Comparison of ENCODE assay signal across 32 mouse cellular contexts in the genomic region with DNA sequence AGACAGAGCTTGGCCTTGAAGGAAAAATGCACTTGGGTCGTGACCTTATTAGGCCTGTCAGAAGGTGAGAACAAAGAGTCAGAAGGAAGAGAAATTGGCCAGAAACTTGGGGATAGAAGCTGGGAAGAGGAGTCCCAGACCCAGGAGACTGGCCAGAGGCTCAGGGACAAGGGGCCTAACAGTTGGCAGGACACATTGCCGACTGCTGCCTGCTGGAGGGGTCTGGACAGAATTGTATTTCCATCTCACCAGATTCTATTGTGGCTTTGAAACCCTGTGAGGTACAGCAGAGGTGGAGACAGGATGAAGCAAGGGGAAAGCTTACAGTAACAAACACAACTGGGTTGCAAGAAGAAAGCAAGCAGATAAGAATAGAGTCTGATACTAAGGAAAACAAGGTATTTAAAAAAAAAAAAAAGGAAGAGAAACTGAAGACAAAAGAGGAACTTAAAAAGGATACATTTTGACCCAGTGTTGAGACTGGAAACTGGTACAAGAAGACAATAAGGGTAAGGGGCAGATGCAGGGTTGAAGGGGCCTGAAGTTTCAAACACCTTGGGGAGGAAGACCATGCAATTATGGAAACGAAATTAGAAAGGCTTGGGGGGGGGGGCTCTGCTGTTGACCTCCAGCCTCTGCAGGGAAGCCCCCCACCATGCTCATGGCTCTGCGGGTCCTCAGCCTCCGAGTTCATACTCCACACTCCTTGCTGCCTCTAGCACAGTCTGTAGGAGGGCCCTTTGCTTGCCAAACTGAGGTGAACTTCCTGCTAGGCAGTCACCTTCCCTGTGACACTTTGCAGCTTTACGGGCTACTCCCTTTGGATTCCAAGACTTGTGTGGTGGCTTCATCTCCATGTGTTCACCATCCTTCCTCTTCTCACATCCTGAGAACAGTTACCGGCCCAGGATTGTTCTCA.
A peak's percentile ranks its signal among the peaks of the same experiment; 100 is the strongest.
DNase-seq lines count a peak whose midpoint lies in the region; ATAC-seq and TF ChIP-seq lines count a peak whose summit lies in the region.
"Had no signal": no experiment of that assay in that cellular context is flagged by ENCODE, and none has a peak within 500 bp of the region (broad histone marks: within the 10 kb centered on the region; RNA-seq: fewer than 3 reads in every experiment).

No protein-coding gene starts in this region.

- H3K9ac ChIP-seq in MEL (ENCODE audit: control insufficient read depth, low read depth, low read length, poor library complexity, severe bottlenecking) = no peak overlapping the region
- no peak overlapping the region for H3K9ac ChIP-seq in intestine, postnatal 0 days (ENCODE audit: low read depth, low read length)
- H3K9ac ChIP-seq: forebrain, embryonic 13.5 days; heart, embryonic 15.5 days; hindbrain, embryonic 13.5 days; liver, embryonic 15.5 days; lung, embryonic 14.5 days; midbrain, embryonic 12.5 days; neural tube, embryonic 13.5 days had no signal

- peaks cover 5 to 8% of the 10 kb centered on the region in 2 experiments for H3K27me3 ChIP-seq in MEL (ENCODE audit: control insufficient read depth in 1 of 2, insufficient read depth in 2 of 2, low read length in 2 of 2)
- no peaks in the 10 kb centered on the region for H3K27me3 ChIP-seq in splenic B cell, adult 2 months (ENCODE audit: control insufficient read depth, insufficient read depth, low read length, poor library complexity, severe bottlenecking)
- H3K27me3 ChIP-seq in intestine, postnatal 0 days (replicated peaks; ENCODE audit: control insufficient read depth, insufficient read depth, low read length) = no peaks in the 10 kb centered on the region
- H3K27me3 ChIP-seq in forebrain, embryonic 10.5 days (ENCODE audit: poor library complexity, severe bottlenecking) = peaks cover 6% of the 10 kb centered on the region
- H3K27me3 ChIP-seq: forebrain, embryonic 13.5 days; heart, embryonic 15.5 days; hindbrain, embryonic 13.5 days; liver, embryonic 15.5 days; megakaryocyte, embryonic 14.5 days; neural tube, embryonic 13.5 days had no signal

- peak; percentile 56 to 77 for ATAC-seq in hematopoietic stem cell, adult 5-6 weeks (replicated peaks in 1 of 2; ENCODE audit: insufficient read depth in 1 of 2, low FRiP score in 2 of 2, low TSS enrichment in 1 of 2, low read depth in 1 of 2, poor library complexity in 2 of 2, severe bottlenecking in 2 of 2)
- no peak for ATAC-seq in intestine, postnatal 0 days
- ATAC-seq: forebrain, embryonic 13.5 days; intestine, embryonic 16.5 days; Patski had no signal

- peak; percentile 22 to 23 for DNase-seq in spleen, adult 18-20 months
- DNase-seq in spleen, adult 12 weeks (ENCODE audit: low spot score) = no peak
- peak; percentile 37 for DNase-seq in MEL (ENCODE audit: low read depth, low spot score)
- peak; percentile 58 for DNase-seq in splenic B cell, adult 2 months (ENCODE audit: low read depth, low spot score)
- DNase-seq in forebrain, embryonic 10.5 days (ENCODE audit: extremely low spot score, low spot score) = no peak
- DNase-seq: adrenal gland, postnatal 14 days; cerebellum, adult 11-12 months; cerebellum, adult 9-11 months; gastrocnemius, postnatal 14 days; heart, adult 11 months; kidney, adult 9 months; kidney, postnatal 10 days; layer of hippocampus, postnatal 36 days; lung, embryonic 14.5 days; retina, postnatal 1 day; right cerebral cortex, postnatal 14 days; thymus, adult 2 months; thymus, postnatal 36 days had no signal

- H3K36me3 ChIP-seq in MEL (ENCODE audit: control insufficient read depth in 1 of 2, insufficient read depth in 2 of 2, low read length in 2 of 2) = 0 out of 4 replicates have a peak, but pooled peaks cover 0 to 2% of the 10 kb centered on the region in 2 experiments
- H3K36me3 ChIP-seq in splenic B cell, adult 2 months (ENCODE audit: control insufficient read depth, insufficient read depth, low read length, poor library complexity, severe bottlenecking) = no peaks in the 10 kb centered on the region
- no peaks in the 10 kb centered on the region for H3K36me3 ChIP-seq in intestine, postnatal 0 days (ENCODE audit: control insufficient read depth, insufficient read depth)
- no peaks in the 10 kb centered on the region for H3K36me3 ChIP-seq in forebrain, embryonic 10.5 days (replicated peaks)
- H3K36me3 ChIP-seq: heart, embryonic 10.5 days; heart, embryonic 15.5 days; hindbrain, embryonic 13.5 days; liver, embryonic 15.5 days; midbrain, embryonic 12.5 days; neural tube, embryonic 13.5 days had no signal

- 73% methylated on average over 7 of the region's 7 CpGs for WGBS in intestine, postnatal 0 days
- 72% methylated on average over 7 of the region's 7 CpGs for WGBS in forebrain, embryonic 10.5 days

- no peaks in the 10 kb centered on the region for H3K9me3 ChIP-seq in MEL (replicated peaks; ENCODE audit: insufficient read depth, low read length)
- H3K9me3 ChIP-seq in intestine, postnatal 0 days (ENCODE audit: control insufficient read depth) = no peaks in the 10 kb centered on the region
- no peaks in the 10 kb centered on the region for H3K9me3 ChIP-seq in forebrain, embryonic 10.5 days
- H3K9me3 ChIP-seq: forebrain, embryonic 13.5 days; heart, embryonic 10.5 days; heart, embryonic 15.5 days; hindbrain, embryonic 13.5 days; liver, embryonic 15.5 days; megakaryocyte, embryonic 14.5 days; midbrain, embryonic 12.5 days; neural tube, embryonic 13.5 days had no signal

- no peaks in the 10 kb centered on the region for H3K79me2 ChIP-seq in MEL (ENCODE audit: control insufficient read depth, insufficient read depth, low read length, poor library complexity)

- H3K4me1 ChIP-seq in MEL (ENCODE audit: control insufficient read depth in 1 of 2, insufficient read depth in 2 of 2, low read length in 2 of 2) = no peaks in the 10 kb centered on the region
- no peaks in the 10 kb centered on the region for H3K4me1 ChIP-seq in intestine, postnatal 0 days (replicated peaks; ENCODE audit: control insufficient read depth, insufficient read depth, low read length)
- H3K4me1 ChIP-seq in forebrain, embryonic 10.5 days = no peaks in the 10 kb centered on the region
- H3K4me1 ChIP-seq: forebrain, embryonic 13.5 days; hindbrain, embryonic 13.5 days; liver, embryonic 15.5 days; megakaryocyte, embryonic 14.5 days; midbrain, embryonic 12.5 days; neural tube, embryonic 13.5 days had no signal

- no peak for TF ChIP-seq EP300 in MEL (IDR thresholded peaks at IDR 0.05; ENCODE audit: low read depth in 1 of 2, low read length in 2 of 2)

- no peak overlapping the region for H3K27ac ChIP-seq in MEL (ENCODE audit: control insufficient read depth, low read depth, low read length)
- no peak overlapping the region for H3K27ac ChIP-seq in intestine, postnatal 0 days (ENCODE audit: low read depth, low read length)
- H3K27ac ChIP-seq in forebrain, embryonic 10.5 days = no peak overlapping the region
- H3K27ac ChIP-seq: forebrain, embryonic 13.5 days; heart, embryonic 10.5 days; heart, embryonic 15.5 days; hindbrain, embryonic 13.5 days; liver, embryonic 15.5 days; midbrain, embryonic 12.5 days; neural tube, embryonic 13.5 days; stomach, postnatal 0 days had no signal

- no peak for TF ChIP-seq RAD21 in MEL (IDR thresholded peaks at IDR 0.05; ENCODE audit: low read depth, low read length)

- no peak overlapping the region for H3K4me3 ChIP-seq in MEL (ENCODE audit: control insufficient read depth in 1 of 2, insufficient read depth in 1 of 2, low read depth in 2 of 2, low read length in 2 of 2)
- no peak overlapping the region for H3K4me3 ChIP-seq in intestine, postnatal 0 days (ENCODE audit: low read depth, low read length)
- H3K4me3 ChIP-seq in forebrain, embryonic 10.5 days = no peak overlapping the region
- H3K4me3 ChIP-seq: erythroblast, embryonic 14.5 days; forebrain, embryonic 13.5 days; heart, embryonic 10.5 days; heart, embryonic 15.5 days; hindbrain, embryonic 13.5 days; liver, embryonic 15.5 days; megakaryocyte, embryonic 14.5 days; midbrain, embryonic 12.5 days; neural tube, embryonic 13.5 days had no signal

- no peak for TF ChIP-seq CTCF in MEL (IDR thresholded peaks at IDR 0.05 in 2 of 3, conservative IDR thresholded peaks at IDR 0.05 in 1 of 3; ENCODE audit: control insufficient read depth in 1 of 3, insufficient read depth in 1 of 3, low read depth in 2 of 3, low read length in 3 of 3, poor library complexity in 1 of 3, severe bottlenecking in 1 of 3)
- no peak for TF ChIP-seq CTCF in intestine, postnatal 0 days (IDR thresholded peaks at IDR 0.05; ENCODE audit: low read depth)

- no peak for TF ChIP-seq POLR2A in MEL (IDR thresholded peaks at IDR 0.05; ENCODE audit: control insufficient read depth in 1 of 2, insufficient read depth in 1 of 2, low read depth in 1 of 2, low read length in 2 of 2, poor library complexity in 1 of 2)

- no peak overlapping the region for H3K4me2 ChIP-seq in intestine, postnatal 0 days (replicated peaks; ENCODE audit: low read depth)
- H3K4me2 ChIP-seq: forebrain, embryonic 13.5 days; heart, embryonic 15.5 days; hindbrain, embryonic 13.5 days; liver, embryonic 15.5 days; lung, embryonic 14.5 days; midbrain, embryonic 12.5 days; neural tube, embryonic 13.5 days had no signal

TF ChIP-seq in MEL, 35 proteins besides CTCF, POLR2A, EP300 and RAD21:
- TF ChIP-seq ZNF384 (IDR thresholded peaks at IDR 0.05; ENCODE audit: low read depth, low read length) (peak; percentile 92), GATA1 (IDR thresholded peaks at IDR 0.05; ENCODE audit: low read depth, low read length) (peak; percentile 43), MYB (IDR thresholded peaks at IDR 0.05; ENCODE audit: low read depth, low read length) (no peak)
TF ChIP-seq in MEL: peak in this region for 2.

Comparison
In these comparisons a context has a peak if more than half of its experiments do, and no peak if none do; other contexts are left out.
1. DNase-seq: peak in spleen, adult 18-20 months (2 of 2), MEL (single experiment) and splenic B cell, adult 2 months (single experiment); none in spleen, adult 12 weeks (single experiment) and forebrain, embryonic 10.5 days (single experiment).